Mouse (Mus musculus): Measurements from ENCODE around the gene P2ry2. TPM values are rescaled to one million over a fixed set of nuclear protein-coding genes. Genes with fewer than 3 reads are reported as not detected.

Gene P2ry2
- total and polyA plus RNA-seq, 3 experiments: 0.87 to 1.7 (median 1.4) TPM

DNA sequence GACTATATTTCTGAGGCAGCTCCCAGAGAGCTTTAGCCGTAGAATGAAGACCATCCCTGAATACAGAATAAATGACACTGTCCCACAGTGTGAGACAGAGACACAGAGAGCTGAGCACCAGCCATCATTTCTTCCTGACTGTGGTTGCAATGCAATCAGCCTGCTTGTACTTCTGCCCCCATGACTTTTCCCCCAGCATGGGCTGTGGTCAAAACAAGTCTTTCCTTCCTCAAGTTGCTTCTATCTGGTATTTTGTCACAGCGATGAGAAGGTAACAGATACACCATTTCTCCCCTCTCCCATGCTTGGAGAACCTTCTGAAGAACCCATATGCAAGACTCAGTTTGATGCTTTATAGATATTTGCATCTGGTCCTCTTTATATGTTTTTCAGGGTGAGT lies 20.7 kb upstream of the P2ry2 start:
- Histone ChIP-seq H3K36me3 (replicated peaks in 1 of 2; ENCODE audit: control insufficient read depth in 1 of 2, insufficient read depth in 1 of 2, low read length in 1 of 2) (no peaks in the 10 kb centered on the region), H3K4me1 (ENCODE audit: control insufficient read depth in 1 of 2, insufficient read depth in 2 of 2) (peaks cover 12% of the 10 kb centered on the region in 2 experiments), H3K4me2 (ENCODE audit: insufficient read depth, low read depth, poor library complexity, severe bottlenecking) (no peak overlapping the region), H3K27me3 (replicated peaks) (no peaks in the 10 kb centered on the region), H3K9me3 (replicated peaks; ENCODE audit: low read length) (no peaks in the 10 kb centered on the region), H3K9ac (ENCODE audit: insufficient read depth, low read depth) (no peak overlapping the region), H3K79me2 (replicated peaks; ENCODE audit: control insufficient read depth, extremely low read depth, insufficient read depth, poor library complexity, severe bottlenecking) (no peaks in the 10 kb centered on the region), H3K4me3 (replicated peaks in 1 of 3; ENCODE audit: low read depth in 2 of 3, low read length in 2 of 3, poor library complexity in 1 of 3) (no peak overlapping the region), H3K27ac (ENCODE audit: insufficient read depth, low read depth) (no peak overlapping the region)
- no peak for TF ChIP-seq ETS1 (conservative IDR thresholded peaks at IDR 0.05; ENCODE audit: low read depth, low read length)
- TF ChIP-seq MXI1 (IDR thresholded peaks at IDR 0.05; ENCODE audit: low read depth, low read length): no peak
- TF ChIP-seq JUND (conservative IDR thresholded peaks at IDR 0.05; ENCODE audit: low read depth, low read length): no peak
- TF ChIP-seq RCOR1 (conservative IDR thresholded peaks at IDR 0.05; ENCODE audit: low read depth, low read length): no peak
- TF ChIP-seq RAD21 (IDR thresholded peaks at IDR 0.05; ENCODE audit: low read depth, low read length): no peak
- no peak for TF ChIP-seq ZKSCAN1 (IDR thresholded peaks at IDR 0.05; ENCODE audit: borderline replicate concordance, low read depth, low read length)
- TF ChIP-seq POLR2A (IDR thresholded peaks at IDR 0.05; ENCODE audit: low read depth, low read length): no peak
- no peak for TF ChIP-seq ZNF384 (IDR thresholded peaks at IDR 0.05; ENCODE audit: low read depth, low read length)
- no peak for TF ChIP-seq TBP (conservative IDR thresholded peaks at IDR 0.05; ENCODE audit: low read depth, low read length)
- no peak for TF ChIP-seq BHLHE40 (IDR thresholded peaks at IDR 0.05; ENCODE audit: low read depth, low read length)
- no peak for TF ChIP-seq CHD2 (IDR thresholded peaks at IDR 0.05; ENCODE audit: low read length)
- TF ChIP-seq UBTF (IDR thresholded peaks at IDR 0.05; ENCODE audit: low read depth, low read length): no peak
- no peak for DNase-seq (ENCODE audit: extremely low read depth)
- dilution Hi-C loops (cut with MboI; ENCODE audit: extremely low pct_ligation_motif_present, extremely low pct_unique_long_range_greater_than_20kb, low sequenced_read_pairs) (no loop called here), in situ Hi-C loops (cut with MboI; ENCODE audit: low pct_ligation_motif_present, low pct_unique_long_range_greater_than_20kb, low sequenced_read_pairs) (no loop called here)

DNA sequence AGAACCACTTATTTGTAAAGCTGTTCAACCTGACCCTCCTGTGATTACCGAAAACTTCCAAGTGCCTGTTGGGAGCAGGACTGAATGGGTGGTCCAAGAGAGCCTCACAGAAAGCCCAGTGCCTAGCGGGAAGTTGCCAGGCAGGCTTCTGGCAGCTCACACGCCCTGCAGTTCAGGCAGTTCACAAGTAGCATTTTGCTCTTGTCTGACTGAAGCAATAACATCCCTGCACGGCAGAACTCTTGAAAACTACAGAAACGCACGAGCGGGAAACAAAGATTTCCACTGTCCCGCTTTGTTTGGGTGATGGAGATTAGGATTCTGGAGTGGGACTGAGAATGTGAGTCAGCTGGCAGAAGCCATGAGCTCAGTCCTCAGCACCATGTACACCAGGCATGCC lies 18.6 kb upstream of the P2ry2 start:
- Histone ChIP-seq H3K27me3 (replicated peaks) (no peaks in the 10 kb centered on the region), H3K4me3 (replicated peaks in 1 of 3; ENCODE audit: low read depth in 2 of 3, low read length in 2 of 3, poor library complexity in 1 of 3) (no peak overlapping the region), H3K9ac (ENCODE audit: insufficient read depth, low read depth) (no peak overlapping the region), H3K36me3 (replicated peaks in 1 of 2; ENCODE audit: control insufficient read depth in 1 of 2, insufficient read depth in 1 of 2, low read length in 1 of 2) (no peaks in the 10 kb centered on the region), H3K9me3 (replicated peaks; ENCODE audit: low read length) (no peaks in the 10 kb centered on the region), H3K4me1 (ENCODE audit: control insufficient read depth in 1 of 2, insufficient read depth in 2 of 2) (peaks cover 21 to 28% of the 10 kb centered on the region in 2 experiments), H3K4me2 (ENCODE audit: insufficient read depth, low read depth, poor library complexity, severe bottlenecking) (no peak overlapping the region), H3K79me2 (replicated peaks; ENCODE audit: control insufficient read depth, extremely low read depth, insufficient read depth, poor library complexity, severe bottlenecking) (no peaks in the 10 kb centered on the region), H3K27ac (ENCODE audit: insufficient read depth, low read depth) (no peak overlapping the region)
- in situ Hi-C loops (cut with MboI; ENCODE audit: low pct_ligation_motif_present, low pct_unique_long_range_greater_than_20kb, low sequenced_read_pairs): no loop called here
- DNase-seq (ENCODE audit: extremely low read depth): no peak
- TF ChIP-seq BHLHE40 (IDR thresholded peaks at IDR 0.05; ENCODE audit: low read depth, low read length): no peak
- no peak for TF ChIP-seq SIN3A (IDR thresholded peaks at IDR 0.05; ENCODE audit: low read length)
- TF ChIP-seq POLR2AphosphoS2 (IDR thresholded peaks at IDR 0.05; ENCODE audit: low read depth, low read length): no peak
- TF ChIP-seq MAFK (IDR thresholded peaks at IDR 0.05; ENCODE audit: insufficient replicate concordance, low read length): no peak
- TF ChIP-seq E2F4 (IDR thresholded peaks at IDR 0.05; ENCODE audit: insufficient replicate concordance, low read depth, low read length): no peak
- no peak for TF ChIP-seq ZKSCAN1 (IDR thresholded peaks at IDR 0.05; ENCODE audit: borderline replicate concordance, low read depth, low read length)
- no peak for TF ChIP-seq NRF1 (IDR thresholded peaks at IDR 0.05; ENCODE audit: low read depth, low read length)
- TF ChIP-seq MYC (IDR thresholded peaks at IDR 0.05; ENCODE audit: low read depth, low read length): no peak
- no peak for TF ChIP-seq KAT2A (IDR thresholded peaks at IDR 0.05; ENCODE audit: insufficient replicate concordance, low read length)
- TF ChIP-seq MXI1 (IDR thresholded peaks at IDR 0.05; ENCODE audit: low read depth, low read length): no peak
- no peak for TF ChIP-seq PAX5 (IDR thresholded peaks at IDR 0.05; ENCODE audit: low read length)
- TF ChIP-seq MAX (IDR thresholded peaks at IDR 0.05; ENCODE audit: low read length): no peak
- TF ChIP-seq RCOR1 (conservative IDR thresholded peaks at IDR 0.05; ENCODE audit: low read depth, low read length): no peak
- dilution Hi-C loops (cut with MboI; ENCODE audit: extremely low pct_ligation_motif_present, extremely low pct_unique_long_range_greater_than_20kb, low sequenced_read_pairs): no loop called here
